Mouse (Mus musculus) natural killer cell, adult 2 months (primary cell): ENCODE measurements around the gene Hpca.
A peak's percentile ranks its signal among the peaks of the same experiment; 100 is the strongest.

Source experiments
- DNase-seq, 2 experiments: peaks; one replicate each; pipeline ENCODE4 v3.0.0; 2022; ENCODE audit warnings: low spot score in 2 of 2

Hpca gene

DNA sequence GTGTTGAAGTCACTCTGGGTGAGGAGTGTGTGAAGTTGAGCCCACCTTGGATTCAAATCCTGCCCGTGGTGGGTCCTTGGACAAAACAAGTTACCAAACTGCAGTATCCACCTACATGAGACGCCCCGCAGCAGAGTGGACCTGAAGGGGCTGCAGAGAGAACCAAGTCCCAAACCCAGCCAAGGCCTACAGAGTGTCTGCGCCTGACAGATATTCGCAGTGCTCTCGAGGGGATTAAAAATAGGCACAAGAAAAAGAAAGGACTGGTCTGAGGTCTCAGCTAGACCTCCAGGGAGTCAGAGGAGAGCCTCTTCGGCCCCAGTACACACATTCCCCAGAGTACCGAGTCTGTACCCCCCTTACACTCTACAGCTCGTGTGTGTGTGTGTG lies 14.3 kb upstream of the Hpca start:
- DNase-seq: no peak

DNA sequence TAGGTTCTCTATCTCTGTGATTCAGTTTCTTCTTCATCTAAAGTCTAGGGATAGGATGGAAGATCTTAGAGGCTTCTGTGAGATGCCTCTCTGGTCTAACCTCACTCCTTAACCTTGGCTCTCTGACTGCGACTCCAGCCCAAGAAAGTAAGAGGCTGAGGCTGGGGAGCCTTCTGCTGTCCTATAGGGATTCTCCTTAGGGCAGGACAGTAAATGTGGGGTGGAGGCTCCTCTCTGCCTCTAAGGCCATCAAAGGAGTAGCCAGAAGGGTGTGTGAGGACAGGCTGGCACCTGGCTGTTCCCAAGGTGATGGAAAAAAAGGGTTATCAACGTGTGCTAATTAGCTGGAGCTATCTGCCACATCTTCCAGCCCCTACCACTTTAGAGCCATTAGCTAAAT lies 13.8 kb upstream of the Hpca start:
- DNase-seq: no peak

DNA sequence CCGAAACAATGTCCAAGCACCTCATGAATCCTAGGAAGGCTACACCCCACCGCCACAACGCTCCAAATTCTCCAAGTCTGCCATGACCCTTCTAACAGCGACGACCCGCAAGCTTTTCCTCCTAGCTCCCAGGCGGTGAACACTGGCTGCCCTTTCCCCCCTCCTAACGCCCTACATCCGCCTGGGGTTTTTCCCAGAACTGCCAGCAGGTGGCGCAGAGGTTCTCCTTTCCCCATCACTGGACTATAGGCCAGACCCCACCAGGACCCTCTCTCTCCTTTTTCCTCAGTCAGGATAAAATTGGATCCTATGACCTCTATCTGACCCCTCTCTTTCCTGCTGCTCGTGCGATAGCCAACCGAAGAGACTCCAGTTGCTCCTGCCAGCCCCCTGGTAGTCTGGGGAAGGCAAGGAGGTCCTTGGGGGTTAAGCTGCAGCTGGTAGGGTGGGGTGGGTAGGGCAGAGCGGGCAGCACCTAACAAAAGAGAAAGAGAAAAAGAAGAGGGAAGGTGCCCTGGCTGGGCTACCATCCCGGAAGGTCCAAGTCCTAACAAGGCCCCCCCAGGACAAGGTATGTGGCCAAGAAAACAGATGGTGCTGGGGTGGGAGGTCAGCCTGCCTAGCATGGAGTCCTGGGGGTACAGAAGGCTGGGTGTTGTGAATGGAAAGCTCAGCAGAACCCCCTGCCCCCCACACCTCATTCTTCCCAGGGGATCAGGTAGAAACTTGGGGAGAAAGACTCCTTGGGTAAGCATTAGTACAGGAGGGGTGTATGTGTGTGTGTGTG lies 13.2 kb upstream of the Hpca start:
- DNase-seq: peak; percentile 49 to 66

DNA sequence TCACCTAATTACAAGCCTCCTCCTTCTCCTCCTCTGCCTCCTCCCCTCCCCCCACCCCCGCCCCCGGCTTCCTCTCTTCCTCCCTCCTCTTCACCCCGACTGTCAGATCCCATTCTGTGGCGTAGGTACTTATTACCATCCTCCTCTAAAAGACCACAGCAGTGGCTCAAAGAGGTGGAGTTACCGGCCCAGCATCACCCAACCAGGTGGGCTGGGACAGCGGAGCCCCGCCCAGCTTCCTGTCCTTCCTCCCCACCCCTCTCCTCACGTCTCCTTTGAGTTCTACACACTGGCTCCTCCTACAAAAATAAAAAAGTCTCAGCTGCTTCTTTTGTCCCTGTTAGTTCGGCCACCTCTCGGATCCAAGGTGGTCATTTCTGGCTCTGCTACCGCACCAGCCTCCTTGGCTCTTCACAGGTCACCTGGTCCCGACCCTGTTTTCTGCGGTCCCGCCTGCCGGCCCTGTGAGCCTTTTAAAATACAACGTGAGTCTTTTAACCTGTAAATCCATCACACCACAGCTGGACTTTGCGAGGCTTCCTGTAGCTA lies 9.0 kb upstream of the Hpca start:
- peak; percentile 34 to 44 for DNase-seq

DNA sequence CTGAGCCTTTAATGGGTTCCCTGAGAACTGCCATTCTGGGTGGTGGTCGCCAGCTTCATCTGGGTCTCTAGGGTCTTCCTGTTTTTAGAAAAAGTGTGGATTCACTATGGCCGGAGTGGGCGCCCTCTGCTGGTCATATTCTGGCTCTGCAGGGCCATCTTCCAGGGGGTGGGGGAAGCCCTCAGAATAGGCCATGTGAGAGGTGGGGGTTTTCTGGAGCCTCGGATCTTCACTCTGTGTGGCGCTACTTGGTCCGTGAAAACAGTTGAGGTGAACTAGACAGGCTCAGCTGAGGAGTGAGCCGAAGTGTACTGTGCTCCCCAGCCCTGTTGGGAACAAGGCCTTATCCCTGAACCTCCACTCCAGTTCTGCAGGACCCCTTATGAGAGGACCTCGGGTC lies 8.3 kb upstream of the Hpca start:
- DNase-seq: peak; percentile 49 to 61

DNA sequence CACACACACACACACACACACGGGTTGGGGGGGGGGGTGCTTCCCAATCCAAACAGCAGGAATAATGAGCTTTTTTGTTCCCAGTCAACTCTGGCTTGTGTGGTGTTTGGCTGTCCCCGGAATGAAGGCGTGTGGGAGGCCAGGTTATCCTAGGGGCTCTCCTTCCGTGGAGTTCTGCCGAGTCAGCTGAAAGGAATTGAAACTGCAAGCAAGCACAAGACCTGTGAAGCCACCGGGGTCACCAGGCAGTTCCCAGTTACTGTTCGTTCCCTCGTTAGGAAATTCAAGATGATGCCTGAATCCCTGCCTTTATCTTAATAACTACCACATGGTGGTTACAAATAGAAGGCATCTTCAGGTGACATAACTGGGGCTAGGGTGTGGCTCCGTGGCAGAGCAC lies 7.6 kb upstream of the Hpca start:
- no peak for DNase-seq

DNA sequence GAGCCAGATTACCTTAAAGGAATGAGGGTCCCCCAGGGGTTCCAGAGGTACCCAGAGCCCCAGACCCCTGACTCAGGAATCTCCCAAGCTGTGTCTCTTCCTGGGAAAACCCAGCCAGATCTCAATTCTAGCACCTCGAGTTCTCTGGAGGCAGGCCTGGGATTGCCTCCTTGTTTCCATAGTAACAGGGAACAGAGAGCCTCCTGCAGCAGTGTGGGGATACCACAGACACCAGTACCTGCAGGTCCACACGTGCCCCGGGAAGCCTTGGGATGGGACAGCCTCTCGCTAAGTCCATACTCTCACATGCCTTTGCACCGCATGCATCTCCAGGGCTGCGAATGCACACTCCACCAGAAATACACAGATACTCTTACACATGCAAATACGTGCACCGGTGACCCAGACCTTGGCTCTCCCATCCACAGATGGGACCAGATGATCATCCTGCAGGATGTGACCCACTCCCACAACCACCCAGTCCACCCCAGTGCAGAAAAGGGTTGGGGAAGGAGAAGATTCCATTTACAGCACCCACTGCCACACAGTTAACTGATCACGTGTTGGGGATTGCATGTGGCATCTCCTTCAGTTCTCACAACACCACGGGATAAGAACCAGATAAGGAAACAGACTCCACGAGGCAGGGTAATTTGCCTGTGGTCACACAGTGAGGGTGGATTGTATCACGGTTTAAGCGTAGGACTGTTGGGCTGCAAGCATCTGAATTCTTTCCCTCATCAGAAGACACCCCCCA lies 6.9 kb upstream of the Hpca start:
- DNase-seq: no peak

DNA sequence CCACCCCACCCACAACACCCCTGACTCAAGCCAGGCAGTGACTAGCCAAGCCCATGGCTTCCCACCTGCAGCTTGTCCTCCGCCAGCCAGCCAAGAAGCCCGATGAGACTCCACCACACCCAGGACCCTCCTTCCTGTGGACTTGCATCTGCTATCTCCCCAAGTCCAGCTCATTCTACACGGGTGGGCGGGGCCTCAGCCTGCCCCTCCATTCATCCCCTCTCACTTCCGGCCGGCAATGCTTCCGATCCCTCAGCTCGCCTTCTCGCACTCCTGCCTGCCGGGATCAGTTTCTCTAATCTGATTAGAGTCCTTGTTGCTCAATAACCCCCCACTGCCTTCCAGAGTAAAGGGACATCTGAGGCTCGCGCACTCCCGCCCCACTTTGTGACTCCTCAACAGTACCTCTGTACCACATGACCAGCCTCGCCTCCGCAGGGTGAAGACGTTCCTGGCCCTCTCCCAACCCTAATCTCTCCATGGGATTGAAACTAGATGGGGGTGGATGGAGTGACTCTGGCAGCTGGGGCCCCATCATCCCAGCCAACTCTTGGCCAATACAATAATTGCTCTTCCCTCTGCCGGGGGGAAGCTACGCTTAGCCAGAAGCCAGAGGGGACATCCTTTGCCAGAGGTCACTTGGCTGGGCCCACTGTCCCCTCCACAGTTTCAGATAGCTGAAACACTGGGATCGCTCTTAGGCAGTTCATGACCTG lies 4.1 kb upstream of the Hpca start:
- DNase-seq: no peak

DNA sequence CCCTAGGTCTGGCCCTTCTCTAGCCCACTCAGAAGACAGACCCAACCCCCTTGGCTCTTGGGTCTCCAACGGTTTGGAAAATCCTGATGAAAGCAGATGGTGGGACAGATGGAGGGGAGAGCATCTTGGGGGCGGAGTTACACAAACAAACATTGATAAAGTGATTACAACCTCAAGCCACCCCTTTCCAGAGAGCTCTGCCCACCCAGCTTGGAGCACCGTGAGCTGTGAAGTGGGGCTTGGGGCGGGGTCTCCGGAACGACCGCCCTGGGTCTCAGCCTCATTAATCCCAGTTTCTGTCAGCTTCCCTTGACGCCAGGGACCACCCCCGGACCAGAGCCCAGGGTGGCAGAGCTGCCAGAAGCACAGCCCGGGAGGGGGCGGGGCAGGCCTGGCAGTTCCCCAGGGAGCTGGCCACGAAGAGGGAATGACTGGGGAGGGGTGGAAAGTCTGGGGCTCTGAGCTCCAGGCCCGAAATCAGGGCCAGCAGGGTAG lies 2.9 kb upstream of the Hpca start:
- DNase-seq: no peak

GRCm38 (mm10) chr4:129122719-129123118 lies 883 bp upstream of the Hpca start:
- no peak for DNase-seq

DNA sequence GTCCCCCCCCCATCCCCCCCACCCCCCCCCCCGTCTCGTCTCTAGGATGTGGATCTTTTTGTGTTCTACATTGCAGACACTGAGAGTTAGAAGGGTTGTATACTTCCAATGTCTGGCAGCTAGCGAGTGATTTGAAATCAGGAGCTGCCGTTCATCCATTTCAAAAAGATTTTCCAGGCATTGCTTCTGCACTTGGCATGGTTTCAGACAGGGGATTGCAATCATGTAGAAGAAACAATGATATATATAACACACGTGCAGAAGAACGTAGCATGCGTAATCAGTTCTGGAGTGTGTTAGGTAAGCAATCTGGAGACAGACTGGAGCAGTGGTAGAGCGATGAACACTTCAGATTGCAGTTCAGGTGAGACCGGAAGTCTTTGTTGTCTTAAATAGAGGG lies 271 bp upstream of the Hpca start:
- no peak for DNase-seq

DNA sequence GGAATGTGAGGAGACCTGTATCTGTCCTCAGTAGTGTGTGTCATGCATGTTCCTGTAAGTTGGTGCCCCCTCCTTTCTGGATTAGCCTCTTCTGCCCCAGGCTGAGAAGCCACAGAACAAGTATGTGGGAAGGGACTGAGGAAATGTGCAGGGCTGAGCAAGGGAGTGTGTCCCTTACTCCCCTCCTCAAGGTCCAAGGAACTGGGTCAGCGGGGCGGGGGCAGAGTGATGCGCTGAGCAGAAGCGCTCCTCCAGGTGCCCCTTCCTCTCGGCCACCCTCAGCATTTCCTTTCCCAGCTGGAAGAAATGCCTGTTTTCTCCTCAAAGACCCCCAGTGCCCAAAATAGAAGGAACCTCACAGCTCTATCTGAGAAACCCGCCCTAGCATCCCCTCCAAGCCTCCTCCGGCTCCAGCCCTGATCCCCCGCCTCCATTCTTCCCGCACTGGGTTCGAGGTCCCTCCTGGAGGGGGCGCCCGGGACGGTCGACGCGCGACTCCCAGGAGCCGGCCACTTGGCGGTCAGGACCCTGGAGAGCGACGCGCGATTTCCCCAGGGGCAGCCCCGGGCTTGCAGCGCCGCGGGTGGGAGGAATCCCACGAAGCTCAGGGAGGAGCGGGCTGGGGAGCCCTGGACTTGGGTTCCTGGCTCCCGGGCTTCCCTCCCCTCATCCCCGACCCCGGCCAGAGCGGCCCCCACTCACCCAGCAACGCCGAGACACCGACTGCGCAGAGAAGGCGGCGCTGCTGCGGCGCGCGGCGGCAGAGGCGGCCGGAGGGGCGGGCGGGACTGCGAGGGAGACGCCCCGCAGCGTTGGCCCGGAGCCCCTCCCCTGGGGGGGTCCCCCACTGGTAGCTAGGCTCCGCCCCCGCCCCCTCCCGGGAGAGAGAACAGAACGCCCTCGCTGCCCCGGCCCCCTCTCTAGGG lies 1.1 kb downstream of the Hpca start:
- DNase-seq: peak in 1 of 2 experiments; percentile 43

GRCm38 (mm10) chr4:129119708-129120107 lies 2.1 kb downstream of the Hpca start:
- DNase-seq: no peak

GRCm38 (mm10) chr4:129117720-129118510 lies 3.9 kb downstream of the Hpca start:
- DNase-seq: no peak

DNA sequence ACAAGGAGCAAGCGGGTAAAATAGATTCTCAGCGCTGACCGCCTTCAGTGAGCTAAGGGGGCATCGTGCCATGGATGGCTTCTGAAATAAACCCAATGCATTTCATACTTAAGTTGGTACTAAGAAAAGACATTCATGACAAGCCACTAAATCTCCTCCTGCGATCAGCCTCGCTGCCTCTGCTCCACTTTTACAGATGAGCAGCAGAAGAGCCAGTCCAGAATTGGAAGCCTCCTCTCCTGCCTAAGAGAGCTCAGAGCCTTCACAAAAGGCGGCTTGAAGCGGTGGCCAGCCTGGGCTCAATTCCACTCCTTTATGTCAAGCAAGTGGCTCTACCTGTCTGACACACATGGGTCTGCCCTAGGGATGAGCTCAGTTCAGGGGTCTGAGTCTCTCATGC lies 5.1 kb downstream of the Hpca start:
- no peak for DNase-seq

DNA sequence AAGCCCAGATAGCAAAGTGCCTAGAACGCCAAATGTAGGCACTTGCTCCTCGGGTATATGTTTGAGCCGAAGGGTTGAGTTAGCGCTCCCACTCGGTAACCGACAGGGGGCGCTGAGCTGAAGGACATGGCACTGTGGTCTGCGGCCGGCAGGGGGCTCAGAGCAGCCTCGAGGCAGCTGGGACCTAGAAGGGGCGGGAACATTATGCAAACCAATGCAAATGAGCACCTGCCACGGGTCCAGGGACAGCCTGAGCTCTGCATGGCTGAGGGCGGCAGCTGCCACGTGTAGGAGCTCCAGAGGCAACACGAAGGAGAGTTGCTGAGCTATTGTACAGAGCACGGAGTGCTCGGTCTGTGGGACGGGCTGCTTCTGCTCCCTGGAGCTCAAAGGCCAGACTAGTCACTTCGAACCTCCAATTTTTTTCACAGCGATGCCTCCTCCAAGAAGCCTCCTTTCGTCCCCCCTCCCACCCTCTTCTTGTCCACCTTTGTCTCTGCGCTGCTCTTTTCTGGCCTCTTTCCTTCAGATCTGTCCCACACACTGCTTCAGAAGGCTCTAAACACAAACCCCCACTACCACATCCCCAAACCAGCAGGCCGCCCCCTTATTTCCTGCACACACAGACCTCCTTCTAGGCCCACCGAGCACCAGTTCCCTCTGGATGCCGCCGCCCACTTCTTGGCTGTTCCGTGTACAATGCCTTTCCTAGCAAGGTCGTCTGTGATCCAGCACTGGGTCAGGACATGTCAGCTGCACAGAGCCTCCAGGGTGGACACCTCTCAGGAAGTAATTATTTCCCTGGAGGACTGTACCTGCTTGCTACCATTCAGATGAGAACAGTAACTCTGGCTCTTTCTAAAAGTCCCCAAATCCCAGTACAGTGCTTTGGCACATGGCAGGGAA lies 8.5 kb downstream of the Hpca start:
- DNase-seq: peak; percentile 28 to 66

DNA sequence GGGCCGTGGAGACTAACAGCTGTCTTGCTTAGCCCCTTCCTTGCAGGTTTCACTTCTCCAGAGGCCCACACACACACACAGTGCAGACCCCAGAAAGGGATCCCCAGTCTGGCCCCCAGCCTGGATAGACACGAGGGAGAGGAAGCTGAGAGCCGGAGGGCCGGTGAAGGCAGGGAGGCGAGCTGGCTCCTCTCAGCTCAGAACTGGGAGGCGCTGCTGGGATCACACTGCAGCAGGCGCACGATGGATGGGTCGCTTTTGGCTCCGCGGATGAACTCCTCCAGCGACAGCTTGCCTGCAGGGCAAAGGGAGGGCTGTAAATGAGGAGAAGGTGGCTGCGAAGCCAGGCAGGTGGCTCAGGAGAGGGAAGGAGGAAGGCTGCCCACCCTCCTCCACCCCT lies 9.6 kb downstream of the Hpca start:
- no peak for DNase-seq

DNA sequence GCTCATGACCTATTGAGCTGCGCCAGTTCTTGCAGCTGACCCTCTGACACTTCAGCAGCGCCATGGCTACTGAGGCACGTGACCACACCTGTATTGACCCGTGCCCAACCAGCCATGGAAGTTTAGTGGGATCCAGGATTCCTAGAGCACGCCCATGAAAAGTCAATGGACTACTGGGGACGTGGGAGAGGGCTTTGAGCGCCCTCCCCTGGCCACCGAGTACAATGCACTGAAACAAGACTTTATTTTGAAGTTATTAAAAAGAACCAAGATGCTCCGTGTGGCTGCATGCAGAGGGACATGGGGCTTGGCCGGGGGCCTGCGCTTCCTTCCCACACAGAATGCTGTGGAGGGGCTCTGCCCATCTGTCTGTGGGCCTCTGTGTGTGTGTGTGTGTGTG lies 10.5 kb downstream of the Hpca start:
- DNase-seq: no peak

DNA sequence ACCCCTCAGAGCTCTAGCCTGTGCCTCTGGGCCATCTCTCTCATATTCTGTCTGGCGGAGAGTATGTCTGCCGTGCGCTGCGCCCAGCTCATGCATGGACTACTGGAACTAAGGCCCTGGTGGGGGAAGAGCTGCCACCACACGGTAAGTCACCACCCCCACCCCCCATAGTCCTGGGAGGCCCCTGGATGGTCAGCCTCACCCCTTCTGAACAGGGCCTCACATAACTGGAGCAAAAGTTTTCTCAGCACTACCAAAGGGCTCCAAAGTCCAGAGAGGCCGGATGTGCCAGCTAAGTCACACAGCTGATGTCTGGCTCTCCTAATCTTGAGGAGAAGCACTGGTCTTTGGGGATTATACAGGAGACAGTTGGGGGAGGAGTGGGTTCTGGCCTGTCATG lies 11.0 kb downstream of the Hpca start:
- no peak for DNase-seq
